Mouse (Mus musculus) thymus, adult 2 months (tissue): ENCODE results near the gene Agmat. TPM values are rescaled to one million over a fixed set of nuclear protein-coding genes. Genes with fewer than 3 reads are reported as not detected.

Experiments
- DNase-seq: peaks from one replicate; pipeline ENCODE4 v3.0.0; 2021
- H3K27ac ChIP-seq: fragments of 200-500 bp; 2 replicates; pipeline ENCODE4 v1.5.1; 2012; ENCODE audit warnings: low read length, control low read depth; ENCODE audit not compliant: control insufficient read depth, insufficient read depth
- H3K27me3 ChIP-seq: fragments of 200-500 bp; 2 replicates; pipeline ENCODE4 v1.6.1; 2012; ENCODE audit warnings: mild to moderate bottlenecking, low read length, moderate library complexity, mixed read lengths; ENCODE audit not compliant: control insufficient read depth, insufficient read depth
- H3K36me3 ChIP-seq: fragments of 200-500 bp; 2 replicates; pipeline ENCODE4 v1.6.1; 2012; ENCODE audit warnings: mild to moderate bottlenecking, low read length, moderate library complexity; ENCODE audit not compliant: control insufficient read depth, insufficient read depth
- H3K4me1 ChIP-seq: fragments of 200-500 bp; replicated peaks from 2 replicates; pipeline ENCODE4 v1.6.1; 2012; ENCODE audit warnings: low read length; ENCODE audit not compliant: control insufficient read depth, insufficient read depth
- H3K4me3 ChIP-seq: fragments of 200-500 bp; 2 replicates; pipeline ENCODE4 v1.5.1; 2012; ENCODE audit warnings: mild to moderate bottlenecking, low read length, control low read depth, moderate library complexity; ENCODE audit not compliant: control insufficient read depth, insufficient read depth
- CTCF ChIP-seq: fragments of 200-500 bp; IDR thresholded peaks from 2 replicates; pipeline ENCODE4 v1.5.1; 2012; ENCODE audit warnings: mild to moderate bottlenecking, control low read depth, low read length, moderate library complexity, borderline replicate concordance; ENCODE audit not compliant: control insufficient read depth, poor library complexity, insufficient read depth; ENCODE audit errors: extremely low read depth
- POLR2A ChIP-seq: fragments of 200-500 bp; IDR thresholded peaks from 2 replicates; pipeline ENCODE4 v1.6.1; 2012; ENCODE audit warnings: mild to moderate bottlenecking, low read length, control low read depth, moderate library complexity; ENCODE audit not compliant: control insufficient read depth, poor library complexity, insufficient read depth; ENCODE audit errors: extremely low read depth
- WGBS: fragments of 180-500 bp; shearing (Covaris S2); methylation state at CpG from one replicate; pipeline ENCODE4 v1.1.7; 2018; 5-methylcytosine and 5-hydroxymethylcytosine counted together
- polyA plus RNA-seq: library from polyadenylated mRNA; depleted of rRNA; stranded (reverse); fragments of >200 nt; gene quantifications from 2 replicates; pipeline ENCODE4 v1.2.3, GENCODE M21; 2012; rRNA removed

Agmat gene
- 0.18 and 0.92 TPM in 2 replicates for polyA plus RNA-seq

GRCm38 (mm10) chr4:141746578-141747346 is at the start of gene Agmat:
Gene Agmat (plus strand): TSS chr4:141746672.
- H3K36me3 ChIP-seq = no peaks in the 10 kb centered on the region
- no peak for DNase-seq
- no peaks in the 10 kb centered on the region for H3K4me1 ChIP-seq
- no peaks in the 10 kb centered on the region for H3K27me3 ChIP-seq
- no peak for TF ChIP-seq CTCF
- WGBS = 60% methylated on average over 25 of the region's 25 CpGs
- H3K4me3 ChIP-seq = no peak within 1 kb of the TSS
- no peak within 1 kb of the TSS for H3K27ac ChIP-seq

DNA sequence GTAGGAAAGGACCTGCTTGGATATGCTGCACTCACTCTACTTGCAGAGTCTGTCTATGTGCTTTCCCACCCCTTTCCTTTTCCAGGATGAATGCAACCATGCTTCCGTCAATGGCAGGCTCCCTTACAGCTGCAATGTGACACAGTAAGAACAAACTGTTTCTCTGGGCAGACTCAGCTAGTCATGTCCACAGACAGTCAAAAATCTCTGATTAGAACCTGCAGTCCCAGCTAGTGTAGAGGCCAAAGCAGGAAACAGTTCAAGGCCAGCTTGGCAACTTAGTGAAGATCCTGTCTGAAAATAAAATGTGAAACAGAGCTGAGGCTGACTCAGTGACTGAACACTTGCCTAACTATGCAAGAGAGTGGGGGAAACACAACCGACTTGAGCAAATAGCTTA is 41.8 kb upstream of the Agmat start:
- H3K36me3 ChIP-seq = peaks cover 58% of the 10 kb centered on the region

GRCm38 (mm10) chr4:141705331-141705730 is 41.1 kb upstream of the Agmat start:
- Histone ChIP-seq H3K27ac (no peak overlapping the region), H3K4me1 (no peaks in the 10 kb centered on the region), H3K36me3 (peaks cover 58% of the 10 kb centered on the region), H3K4me3 (no peak overlapping the region), H3K27me3 (no peaks in the 10 kb centered on the region)
- TF ChIP-seq POLR2A = no peak
- TF ChIP-seq CTCF = no peak
- no peak for DNase-seq
- WGBS = 95% methylated on average over 4 of the region's 4 CpGs

More for the DNA sequence above, 41.8 kb upstream of the Agmat start:
- no peak for DNase-seq
- no peak overlapping the region for H3K27ac ChIP-seq
- H3K27me3 ChIP-seq = no peaks in the 10 kb centered on the region
- no peaks in the 10 kb centered on the region for H3K4me1 ChIP-seq
- no peak overlapping the region for H3K4me3 ChIP-seq
- 96% methylated on average over 2 of the region's 2 CpGs for WGBS
- TF ChIP-seq POLR2A = no peak
- no peak for TF ChIP-seq CTCF

DNA sequence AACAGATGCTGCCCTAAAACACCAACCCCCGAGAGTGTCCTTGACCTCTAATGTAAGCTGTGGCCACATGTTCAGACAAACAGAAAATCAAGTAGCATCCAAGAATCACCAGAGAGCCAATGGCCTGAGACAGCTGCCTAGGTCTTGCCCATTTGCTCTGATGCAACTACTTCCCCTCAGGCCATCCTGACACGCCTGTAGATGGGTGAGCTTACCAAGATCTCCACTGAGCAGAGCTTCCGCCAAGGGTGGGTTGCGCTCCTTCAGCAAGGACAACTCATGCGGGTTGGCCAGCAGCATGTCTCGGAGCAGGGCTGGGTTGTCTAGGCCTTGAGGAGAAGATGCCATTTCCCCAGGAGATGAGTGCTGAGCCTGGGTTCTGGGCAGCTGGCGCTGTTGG is 38.5 kb upstream of the Agmat start:
- H3K4me3 ChIP-seq = no peak overlapping the region
- TF ChIP-seq CTCF (no peak), POLR2A (no peak)
- peaks cover 64% of the 10 kb centered on the region for H3K36me3 ChIP-seq
- no peak for DNase-seq
- 96% methylated on average over 7 of the region's 7 CpGs for WGBS
- no peak overlapping the region for H3K27ac ChIP-seq
- H3K4me1 ChIP-seq = no peaks in the 10 kb centered on the region
- no peaks in the 10 kb centered on the region for H3K27me3 ChIP-seq

DNA sequence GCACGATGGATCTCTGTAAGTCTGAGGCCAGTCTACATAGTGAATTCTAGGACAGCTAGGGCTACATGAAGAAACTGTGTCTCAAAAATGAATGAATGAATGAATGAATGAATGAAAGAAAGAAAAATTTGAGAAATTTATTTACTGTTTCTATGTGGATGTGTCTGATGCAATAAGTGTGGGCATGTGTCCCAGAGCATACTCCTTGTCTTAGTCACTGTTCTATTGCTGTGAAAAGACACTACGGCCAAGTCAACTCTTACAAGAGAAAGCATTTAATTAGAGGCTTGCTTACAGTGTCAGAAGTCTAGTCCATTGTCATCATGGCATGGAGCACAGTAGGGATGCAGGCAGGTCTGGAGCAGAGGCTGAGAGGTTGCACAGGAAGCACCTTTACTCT is 37.5 kb upstream of the Agmat start:
- H3K36me3 ChIP-seq = peaks cover 57% of the 10 kb centered on the region
- H3K27ac ChIP-seq = no peak overlapping the region
- WGBS = 97% methylated on average over 2 of the region's 2 CpGs
- H3K27me3 ChIP-seq = no peaks in the 10 kb centered on the region
- no peak overlapping the region for H3K4me3 ChIP-seq
- DNase-seq = no peak
- TF ChIP-seq POLR2A = no peak
- TF ChIP-seq CTCF = no peak
- no peaks in the 10 kb centered on the region; the same call in 1 of the 2 replicates for H3K4me1 ChIP-seq

DNA sequence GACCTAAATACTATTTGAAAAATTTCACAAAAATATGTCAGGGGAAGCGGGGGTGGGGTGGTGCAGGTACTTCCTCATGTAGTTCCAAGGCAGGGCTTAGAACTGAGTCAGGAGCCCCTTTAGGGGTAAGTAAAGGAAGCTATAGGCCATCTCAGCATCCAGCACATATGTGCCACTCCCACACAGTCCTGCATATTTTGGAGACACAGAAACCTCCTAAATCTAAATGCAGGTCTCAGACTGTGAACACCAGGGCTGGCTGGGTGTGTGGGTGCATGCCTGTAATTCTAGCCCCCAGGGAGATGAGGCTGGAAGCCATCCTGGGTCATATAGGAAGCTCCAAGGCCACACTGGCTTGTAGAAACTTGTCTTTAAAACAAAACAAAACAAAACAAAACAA is 35.2 kb upstream of the Agmat start:
- peaks cover 36% of the 10 kb centered on the region for H3K36me3 ChIP-seq
- TF ChIP-seq CTCF = no peak
- no peak for TF ChIP-seq POLR2A
- WGBS = 94% methylated on average over 1 of the region's 1 CpGs
- no peak overlapping the region for H3K27ac ChIP-seq
- no peak overlapping the region for H3K4me3 ChIP-seq
- no peaks in the 10 kb centered on the region; the same call in 1 of the 2 replicates for H3K4me1 ChIP-seq
- no peaks in the 10 kb centered on the region for H3K27me3 ChIP-seq
- DNase-seq = no peak

DNA sequence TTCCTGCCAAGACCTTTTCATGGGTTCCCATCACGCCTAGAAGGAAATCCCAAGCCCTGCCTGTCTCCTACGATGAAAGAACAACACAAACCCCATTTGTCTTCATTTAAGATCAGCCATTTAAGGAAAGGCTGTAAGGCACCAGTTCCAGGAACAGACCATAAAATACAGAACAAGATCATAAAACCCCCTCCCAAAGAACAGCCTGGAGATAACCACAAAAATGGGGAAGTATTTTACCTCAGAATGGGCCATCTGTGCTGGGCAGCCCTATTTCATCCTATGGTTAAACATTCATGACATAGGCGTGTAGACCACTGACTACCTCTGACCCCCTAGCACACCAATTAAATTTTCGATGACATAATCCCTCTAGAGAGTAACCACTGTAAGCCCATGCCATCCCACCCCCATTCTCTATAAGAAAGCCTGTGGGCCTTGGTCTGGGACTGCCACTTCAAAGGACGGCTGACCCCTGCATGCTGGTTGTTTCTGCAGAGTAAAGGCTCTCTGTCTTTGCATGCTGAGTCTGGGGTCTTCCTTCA is 32.8 kb upstream of the Agmat start:
- peaks cover 23% of the 10 kb centered on the region for H3K36me3 ChIP-seq
- no peak overlapping the region for H3K4me3 ChIP-seq
- TF ChIP-seq CTCF = no peak
- no peak overlapping the region for H3K27ac ChIP-seq
- no peak for DNase-seq
- H3K4me1 ChIP-seq = no peaks in the 10 kb centered on the region; the same call in 1 of the 2 replicates
- WGBS = 41% methylated on average over 5 of the region's 5 CpGs
- no peaks in the 10 kb centered on the region for H3K27me3 ChIP-seq
